Mouse (Mus musculus): ENCODE measurements around the gene Zfp931.
"Not testable (repeated sequence)": the region's sequence is repeated elsewhere in the genome, so short reads cannot be mapped to it uniquely, and the experiment has no call there.

Gene Zfp931

DNA sequence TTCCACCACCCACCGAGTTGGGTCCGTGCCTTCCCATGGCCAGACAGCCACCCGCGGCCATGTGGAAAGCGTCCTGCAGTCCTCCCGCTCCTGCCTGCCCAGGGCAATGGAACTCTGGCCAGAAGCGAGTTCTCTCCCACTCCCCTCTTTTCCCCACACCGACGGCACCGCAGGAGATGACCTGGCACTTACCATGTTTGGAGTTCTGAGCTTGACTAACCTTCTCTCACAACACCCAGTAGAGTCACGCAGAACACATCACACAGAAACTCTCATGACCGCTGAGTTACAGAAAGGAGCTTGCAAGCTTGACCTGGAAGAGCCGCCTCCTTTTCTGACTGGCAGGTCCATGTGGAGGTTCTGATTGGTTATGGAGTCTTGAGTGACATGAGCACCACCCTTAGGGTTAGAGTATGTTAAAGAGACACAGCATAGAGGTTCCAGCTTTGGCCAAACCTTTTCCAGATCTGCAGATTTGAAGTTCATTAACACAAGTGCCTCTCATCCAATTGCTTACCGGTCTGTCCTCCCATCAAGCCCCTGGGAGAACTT, at the start of gene Zfp931:
TSS of gene Zfp931 (minus strand) at position 311 of the 552 bp plus-strand sequence.
- DNase-seq, result not testable (repeated sequence)

DNA sequence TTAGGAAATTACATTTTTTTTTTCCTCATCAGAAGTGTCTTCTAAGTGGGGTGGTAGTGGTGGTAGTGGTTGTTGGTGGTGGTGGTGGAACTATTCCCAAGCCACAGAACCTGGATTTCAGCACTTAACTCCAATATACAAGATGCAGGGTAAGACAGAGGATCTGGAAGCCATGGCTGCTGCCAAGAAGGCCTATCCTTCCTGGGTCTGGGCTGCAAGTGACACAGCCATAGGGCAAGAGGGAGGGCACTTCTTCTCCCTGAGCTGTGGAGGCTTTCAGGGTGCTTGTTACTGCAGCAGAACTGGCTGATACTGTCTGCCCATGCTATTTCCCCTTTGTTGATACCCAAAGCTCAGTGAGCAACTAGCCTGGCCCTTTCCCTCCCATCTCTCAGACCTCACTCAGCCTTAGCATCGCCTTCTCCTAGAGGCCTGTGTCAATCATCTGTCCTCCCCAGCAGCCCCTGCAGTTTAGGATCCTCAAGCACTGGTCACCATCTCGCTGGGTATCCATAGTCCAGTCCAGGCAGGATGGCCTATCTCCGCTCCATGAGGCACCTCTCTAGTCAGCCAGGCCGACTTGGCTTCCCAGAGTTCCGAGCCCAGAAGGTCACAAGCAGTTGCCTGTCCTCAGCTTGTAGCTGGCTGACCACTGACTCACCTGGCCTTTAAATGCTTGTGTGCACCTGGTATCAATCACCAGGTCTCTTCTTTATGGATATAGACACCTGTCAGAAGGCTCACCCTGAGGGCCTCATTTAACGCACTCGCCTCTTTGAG, 48.0 kb upstream of the Zfp931 start:
- peak in 1 of 2 experiments; percentile 20 for DNase-seq

- DNase-seq, result peak in 1 of 2 experiments; percentile 36
These were observed 47.2 kb upstream of the Zfp931 start for GRCm38 (mm10) chr2:178125427-178125826.

- peak in 1 of 2 experiments; percentile 19 for DNase-seq
These were observed 45.2 kb upstream of the Zfp931 start for GRCm38 (mm10) chr2:178123466-178123865.

DNA sequence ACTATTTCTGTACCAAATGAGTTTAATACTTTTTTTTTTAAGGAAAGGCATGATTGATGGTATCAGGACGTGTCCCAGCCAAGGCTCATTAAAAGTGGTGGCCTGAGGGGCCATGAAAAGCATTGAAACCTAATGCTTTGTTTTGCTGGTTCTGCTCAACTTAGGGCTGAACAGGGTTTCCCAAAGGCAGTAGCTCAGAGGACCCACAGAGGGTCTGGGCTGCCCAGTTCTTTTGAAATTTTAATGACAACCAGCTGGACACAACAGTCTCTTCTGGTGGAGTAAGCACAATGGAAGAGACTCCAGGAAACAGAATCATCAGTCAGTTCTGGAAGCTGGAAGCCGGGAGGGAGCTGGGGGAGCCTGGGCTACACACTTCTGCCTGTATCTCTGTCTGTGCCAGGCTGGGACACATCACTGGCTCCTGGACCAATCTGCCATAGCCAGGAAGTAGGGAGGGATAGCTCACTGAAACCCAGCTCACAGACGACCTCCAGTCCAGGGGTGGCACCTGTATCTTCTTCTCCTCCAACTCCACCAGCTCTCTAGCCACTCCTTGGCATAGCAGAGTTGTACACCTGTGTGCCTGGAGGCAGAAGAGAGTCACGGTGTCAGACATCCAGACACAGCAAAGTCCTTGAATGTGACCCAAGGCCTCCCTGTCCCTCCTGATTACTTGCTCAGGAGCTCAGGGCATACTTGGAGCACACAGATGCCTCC, 43.8 kb upstream of the Zfp931 start:
- DNase-seq, result peak; percentile 30 to 44

DNA sequence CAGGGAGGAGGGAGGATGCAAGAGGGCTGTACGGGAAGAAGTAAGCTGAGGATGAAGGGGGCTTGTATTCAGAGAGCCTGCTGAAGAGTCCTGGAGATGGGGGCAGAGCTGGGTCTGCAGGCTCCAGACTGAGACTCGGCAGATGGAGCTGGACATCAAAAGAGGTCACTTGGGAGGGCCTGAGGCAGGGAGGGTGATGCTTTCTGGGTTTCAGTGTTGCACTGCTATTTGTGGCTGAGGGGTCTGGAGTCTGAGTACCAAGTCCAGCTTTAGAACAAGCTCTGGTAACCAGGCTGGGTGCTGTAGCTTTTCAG, 43.1 kb upstream of the Zfp931 start:
- peak; percentile 61 to 68 for DNase-seq

DNA sequence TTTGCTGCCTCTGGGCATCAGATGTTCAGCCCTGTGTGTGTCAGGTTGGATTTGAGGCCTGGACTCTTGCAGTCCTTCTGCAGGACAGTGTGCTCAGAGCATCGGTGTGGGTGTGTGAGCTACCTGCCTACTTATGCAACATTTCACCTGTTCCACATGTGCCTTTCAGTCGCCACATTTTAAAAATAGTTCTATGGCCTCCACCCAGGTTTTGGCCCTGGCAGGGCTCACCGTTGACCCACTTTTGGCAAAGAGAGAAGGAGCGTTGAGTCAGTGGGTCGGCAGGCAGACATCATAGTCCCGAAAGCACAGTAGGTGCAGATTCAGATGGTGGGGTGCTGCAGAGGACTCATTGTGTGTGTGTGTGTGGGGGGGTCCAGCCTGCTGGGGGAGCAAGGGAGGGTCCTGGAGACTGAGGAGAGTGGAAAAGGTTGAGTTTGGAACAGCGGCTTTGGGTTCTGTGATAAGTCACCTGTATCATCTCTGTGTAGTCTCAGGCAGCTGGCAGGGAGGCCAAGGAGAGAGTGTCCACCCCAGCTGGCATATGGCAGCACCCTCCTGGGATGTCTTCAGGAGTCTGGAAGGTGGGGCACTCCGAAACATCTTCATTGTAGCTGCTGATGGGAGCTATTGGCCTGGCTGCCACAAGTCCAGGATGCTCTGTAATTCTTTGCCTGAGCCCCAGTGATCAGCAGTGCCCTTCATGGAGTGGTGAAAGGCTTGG, 42.5 kb upstream of the Zfp931 start:
- peak; percentile 69 to 72 for DNase-seq

- DNase-seq, result peak in 1 of 2 experiments; percentile 58
These were observed 42.0 kb upstream of the Zfp931 start for GRCm38 (mm10) chr2:178120356-178120645.

- DNase-seq, result peak; percentile 81 to 84
These were observed 41.5 kb upstream of the Zfp931 start for GRCm38 (mm10) chr2:178119561-178120355.

- peak; percentile 82 to 83 for DNase-seq
These were observed 40.7 kb upstream of the Zfp931 start, which contains the start of gene Phactr3 for GRCm38 (mm10) chr2:178118801-178119560. Phactr3 (plus strand) TSS chr2:178118975.

DNA sequence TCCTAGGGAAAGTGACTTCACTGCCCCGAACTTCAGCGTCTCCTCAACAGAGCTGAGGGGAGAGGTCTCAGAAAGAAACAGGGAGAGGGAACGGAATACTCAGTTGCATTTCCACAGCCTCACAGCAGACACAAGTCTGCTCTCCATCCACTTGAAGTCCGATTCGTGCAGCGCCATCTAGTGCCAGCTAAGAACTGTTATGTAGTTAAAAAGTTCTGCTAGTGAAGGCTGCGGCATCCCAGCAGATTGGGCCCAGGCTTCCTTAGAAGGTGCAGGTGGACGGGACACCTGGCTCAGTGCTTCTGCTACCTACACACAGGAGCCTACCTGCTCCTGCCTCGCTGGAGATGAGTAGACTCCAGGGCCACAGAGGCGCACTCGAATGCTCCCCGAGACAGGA, 39.7 kb upstream of the Zfp931 start:
- DNase-seq, result peak; percentile 77 to 87

GRCm38 (mm10) chr2:178101957-178102356, 23.7 kb upstream of the Zfp931 start:
- DNase-seq, result peak; percentile 86 to 91

- peak; percentile 81 to 88 for DNase-seq
These were observed 19.7 kb upstream of the Zfp931 start for GRCm38 (mm10) chr2:178098021-178098420.

GRCm38 (mm10) chr2:178089586-178089985, 11.3 kb upstream of the Zfp931 start:
- no peak for DNase-seq

- peak; percentile 22 to 64 for DNase-seq
These were observed 20.1 kb downstream of the Zfp931 start for GRCm38 (mm10) chr2:178058195-178058594.

DNA sequence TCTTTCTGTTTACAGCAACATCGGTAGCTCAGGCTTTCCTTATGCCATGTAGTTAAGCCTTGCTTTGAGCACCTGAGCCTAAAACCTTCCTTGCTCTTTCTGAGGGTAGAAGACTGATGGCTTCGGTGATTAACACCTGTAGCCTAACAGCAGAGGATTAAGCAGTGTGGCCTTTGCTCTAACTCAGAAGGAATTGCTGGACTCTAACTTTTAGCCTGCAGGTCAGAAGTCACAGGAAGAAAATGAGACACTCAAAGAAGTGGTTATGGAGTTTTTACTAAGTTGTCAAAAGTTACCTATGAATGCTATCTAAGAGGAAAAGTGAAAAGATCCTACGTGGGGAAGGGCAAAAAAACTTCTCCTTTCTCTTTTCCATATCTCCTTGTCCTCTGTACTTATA, 50.7 kb downstream of the Zfp931 start:
- not testable (repeated sequence) for DNase-seq

- not testable (repeated sequence) for DNase-seq
These were observed 54.4 kb downstream of the Zfp931 start for GRCm38 (mm10) chr2:178023861-178024260.

DNA sequence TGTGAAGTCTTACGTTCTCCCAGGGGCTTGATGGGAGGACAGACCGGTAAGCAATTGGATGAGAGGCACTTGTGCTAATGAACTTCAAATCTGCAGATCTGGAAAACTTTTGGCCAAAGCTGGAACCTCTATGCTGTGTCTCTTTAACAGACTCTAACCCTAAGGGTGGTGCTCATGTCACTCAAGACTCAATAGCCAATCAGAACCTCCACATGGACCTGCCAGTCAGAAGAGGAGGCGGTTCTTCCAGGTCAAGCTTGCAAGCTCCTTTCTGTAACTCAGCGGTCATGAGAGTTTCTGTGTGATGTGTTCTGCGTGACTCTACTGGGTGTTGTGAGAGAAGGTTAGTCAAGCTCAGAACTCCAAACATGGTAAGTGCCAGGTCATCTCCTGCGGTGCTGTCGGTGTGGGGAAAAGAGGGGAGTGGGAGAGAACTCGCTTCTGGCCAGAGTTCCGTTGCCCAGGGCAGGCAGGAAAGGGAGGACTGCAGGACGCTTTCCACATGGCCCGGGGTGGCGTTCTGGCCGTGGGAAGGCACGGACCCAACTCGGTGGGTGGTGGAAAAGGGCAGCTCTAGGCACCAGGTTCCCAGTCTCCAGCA, 55.2 kb downstream of the Zfp931 start, which contains the start of gene Zfp971:
TSS of gene Zfp971 (plus strand) at position 274 of the 601 bp plus-strand sequence.
- DNase-seq, result peak; percentile 50 to 62

DNA sequence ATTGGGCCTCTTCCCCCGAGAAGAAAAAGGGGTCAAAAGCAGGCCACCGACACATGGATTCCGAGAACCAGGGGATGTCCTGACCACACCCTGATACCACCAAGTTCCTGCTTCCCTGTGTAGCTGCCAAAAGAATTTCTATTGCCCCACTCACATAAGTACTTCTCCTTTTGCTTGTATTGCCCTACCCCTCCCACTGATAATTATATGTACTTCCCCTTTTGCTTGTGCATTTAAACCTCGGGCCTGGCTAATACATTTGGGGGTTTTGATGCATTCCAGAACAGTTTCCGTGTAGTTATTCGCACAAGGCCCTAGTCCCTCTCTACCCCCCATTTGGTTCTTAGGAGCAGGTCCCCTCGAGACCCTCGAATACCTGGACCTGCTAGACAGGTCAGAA, 57.5 kb downstream of the Zfp931 start:
- DNase-seq, result not testable (repeated sequence)

DNA sequence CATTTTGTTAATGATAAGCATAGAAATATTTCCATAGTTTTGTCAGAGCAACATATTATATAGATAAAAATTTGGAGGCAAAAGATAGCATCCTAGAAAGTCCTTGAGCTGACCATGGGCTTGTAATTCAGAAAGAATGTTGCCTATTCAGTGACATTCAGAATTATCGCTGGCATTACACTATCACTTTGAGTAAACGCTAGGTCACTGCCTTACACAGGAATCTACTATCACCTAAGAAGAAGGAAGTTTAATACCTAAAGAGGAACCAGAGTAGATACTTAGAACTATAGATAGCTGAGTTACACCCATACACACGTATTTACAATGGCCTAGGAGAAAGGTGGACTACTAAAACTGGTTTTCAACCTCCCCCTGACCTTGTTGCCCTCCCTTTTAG, 58.8 kb downstream of the Zfp931 start:
- not testable (repeated sequence) for DNase-seq

Measured in cerebellum, postnatal 25 days (tissue).